Mouse (Mus musculus) C2C12 (cell line): Measurements from ENCODE around the gene Ubiad1. TPM values are rescaled to one million over a fixed set of nuclear protein-coding genes. Genes with fewer than 3 reads are reported as not detected.

Source experiments
- H3K27me3 ChIP-seq: one replicate; pipeline ENCODE4 v1.6.1; 2011; ENCODE audit not compliant: control insufficient read depth, insufficient read depth, insufficient read length
- H3K36me3 ChIP-seq: one replicate; pipeline ENCODE4 v1.6.1; 2011; ENCODE audit not compliant: control insufficient read depth, insufficient read depth
- H3K4me3 ChIP-seq: one replicate; pipeline ENCODE4 v1.5.1; 2011; ENCODE audit warnings: mild to moderate bottlenecking, control low read depth; ENCODE audit not compliant: poor library complexity, insufficient read depth, severe bottlenecking
- H3K79me2 ChIP-seq: one replicate; pipeline ENCODE4 v1.6.1; 2011; ENCODE audit not compliant: control insufficient read depth, insufficient read depth
- H3K79me3 ChIP-seq: one replicate; pipeline ENCODE4 v1.6.1; 2011; ENCODE audit warnings: low read depth, control low read depth
- H3ac ChIP-seq: one replicate; pipeline ENCODE3; 2011; ENCODE audit warnings: low read depth; ENCODE audit not compliant: control insufficient read depth, insufficient read length
- CEBPB ChIP-seq: IDR thresholded peaks from one replicate; pipeline ENCODE4 v1.6.1; 2011; ENCODE audit warnings: low read depth, mild to moderate bottlenecking, control low read depth, moderate library complexity
- CTCF ChIP-seq: IDR thresholded peaks from one replicate; pipeline ENCODE4 v1.5.1; 2011; ENCODE audit not compliant: control insufficient read depth, insufficient read depth, insufficient read length
- FOSL1 ChIP-seq: IDR thresholded peaks from one replicate; pipeline ENCODE4 v1.8.0; 2011; ENCODE audit warnings: mild to moderate bottlenecking, low read length; ENCODE audit not compliant: poor library complexity, insufficient read depth, severe bottlenecking
- MAX ChIP-seq: IDR thresholded peaks from one replicate; pipeline ENCODE4 v1.6.1; 2011; ENCODE audit warnings: mild to moderate bottlenecking, control low read depth
- MYOD1 ChIP-seq: IDR thresholded peaks from one replicate; pipeline ENCODE4 v1.6.1; 2011; ENCODE audit warnings: low read depth; ENCODE audit not compliant: control insufficient read depth, insufficient read length
- MYOG ChIP-seq: IDR thresholded peaks from one replicate; pipeline ENCODE4 v1.6.1; 2011; ENCODE audit not compliant: control insufficient read depth, insufficient read length; ENCODE audit errors: extremely low read depth
- USF1 ChIP-seq: IDR thresholded peaks from one replicate; pipeline ENCODE4 v1.6.1; 2011; ENCODE audit warnings: low read depth, mild to moderate bottlenecking, control low read depth, moderate library complexity
- polyA plus RNA-seq: library from polyadenylated mRNA; unstranded; fragments of >200 nt; fragmentation: generic; extraction: Trizol; gene quantifications from one replicate; pipeline ENCODE4 v1.2.1, GENCODE M21; 2012; ENCODE audit warnings: missing spikeins

Gene Ubiad1
- polyA plus RNA-seq, 1 experiment = 19.7 TPM

DNA sequence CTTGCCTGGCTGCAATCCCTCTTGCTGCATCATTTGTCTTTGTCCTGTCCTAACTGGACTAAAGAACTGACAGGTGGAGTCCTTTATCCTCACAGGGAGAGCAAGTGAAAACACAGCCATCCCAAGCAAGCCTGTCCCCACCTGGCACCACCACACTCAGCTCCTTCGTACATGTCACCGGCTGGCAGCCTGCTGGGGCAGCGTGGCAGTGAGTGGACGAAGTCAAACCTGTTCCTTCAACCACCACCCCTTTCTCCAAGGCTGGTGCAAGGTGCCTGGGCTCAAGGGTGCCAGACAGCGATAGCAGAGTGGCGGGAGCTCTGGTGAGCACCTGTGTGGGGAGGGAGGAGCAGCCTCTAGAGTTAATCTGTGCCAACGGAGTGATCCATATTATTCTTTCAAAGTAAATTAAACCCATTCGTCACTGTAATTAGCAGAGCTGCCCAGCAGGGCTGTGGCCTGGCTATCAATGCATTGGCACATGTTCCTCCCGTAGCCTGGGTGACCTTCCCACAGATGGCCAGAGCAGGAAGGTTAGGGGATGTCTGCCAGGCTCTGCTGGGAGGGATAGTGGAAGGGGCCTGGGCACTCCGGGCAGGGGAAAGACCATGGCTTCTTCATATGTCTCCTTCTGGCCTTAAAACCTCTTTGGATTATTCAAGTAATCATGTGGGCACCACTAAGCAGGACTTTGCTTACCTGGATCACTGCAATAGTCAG, 36.2 kb downstream of the Ubiad1 start:
- Histone ChIP-seq H3ac (no peak overlapping the region), H3K79me3 (no peaks in the 10 kb centered on the region), H3K36me3 (no peaks in the 10 kb centered on the region), H3K27me3 (peaks cover 28% of the 10 kb centered on the region), H3K4me3 (no peak overlapping the region), H3K79me2 (no peaks in the 10 kb centered on the region)
- no peak for TF ChIP-seq USF1
- no peak for TF ChIP-seq MAX
- no peak for TF ChIP-seq MYOD1
- no peak for TF ChIP-seq CEBPB
- no peak for TF ChIP-seq FOSL1
- no peak for TF ChIP-seq MYOG
- TF ChIP-seq CTCF = no peak

- Histone ChIP-seq H3K36me3 (no peaks in the 10 kb centered on the region), H3K27me3 (peaks cover 49% of the 10 kb centered on the region), H3K79me3 (no peaks in the 10 kb centered on the region), H3ac (no peak overlapping the region), H3K79me2 (no peaks in the 10 kb centered on the region), H3K4me3 (no peak overlapping the region)
- no peak for TF ChIP-seq MYOG
- TF ChIP-seq CEBPB = no peak
These were observed 39.2 kb downstream of the Ubiad1 start for GRCm38 (mm10) chr4:148405255-148405788.

GRCm38 (mm10) chr4:148404748-148405147, 39.8 kb downstream of the Ubiad1 start:
- TF ChIP-seq MYOG (no peak), CEBPB (no peak), CTCF (no peak), USF1 (no peak), MYOD1 (no peak), FOSL1 (no peak), MAX (no peak)
- no peaks in the 10 kb centered on the region for H3K79me3 ChIP-seq
- H3K36me3 ChIP-seq = no peaks in the 10 kb centered on the region
- H3ac ChIP-seq = no peak overlapping the region
- no peak overlapping the region for H3K4me3 ChIP-seq
- peaks cover 55% of the 10 kb centered on the region for H3K27me3 ChIP-seq
- H3K79me2 ChIP-seq = no peaks in the 10 kb centered on the region

GRCm38 (mm10) chr4:148403402-148403801, 41.2 kb downstream of the Ubiad1 start:
- H3K79me3 ChIP-seq = no peaks in the 10 kb centered on the region
- H3K79me2 ChIP-seq = no peaks in the 10 kb centered on the region
- no peaks in the 10 kb centered on the region for H3K36me3 ChIP-seq
- no peak overlapping the region for H3K4me3 ChIP-seq
- H3ac ChIP-seq = no peak overlapping the region
- TF ChIP-seq MYOD1 = no peak
- no peak for TF ChIP-seq MYOG
- TF ChIP-seq CTCF = no peak
- TF ChIP-seq FOSL1 = no peak
- no peak for TF ChIP-seq CEBPB
- TF ChIP-seq MAX = no peak
- no peak for TF ChIP-seq USF1
- peaks cover 58% of the 10 kb centered on the region for H3K27me3 ChIP-seq

DNA sequence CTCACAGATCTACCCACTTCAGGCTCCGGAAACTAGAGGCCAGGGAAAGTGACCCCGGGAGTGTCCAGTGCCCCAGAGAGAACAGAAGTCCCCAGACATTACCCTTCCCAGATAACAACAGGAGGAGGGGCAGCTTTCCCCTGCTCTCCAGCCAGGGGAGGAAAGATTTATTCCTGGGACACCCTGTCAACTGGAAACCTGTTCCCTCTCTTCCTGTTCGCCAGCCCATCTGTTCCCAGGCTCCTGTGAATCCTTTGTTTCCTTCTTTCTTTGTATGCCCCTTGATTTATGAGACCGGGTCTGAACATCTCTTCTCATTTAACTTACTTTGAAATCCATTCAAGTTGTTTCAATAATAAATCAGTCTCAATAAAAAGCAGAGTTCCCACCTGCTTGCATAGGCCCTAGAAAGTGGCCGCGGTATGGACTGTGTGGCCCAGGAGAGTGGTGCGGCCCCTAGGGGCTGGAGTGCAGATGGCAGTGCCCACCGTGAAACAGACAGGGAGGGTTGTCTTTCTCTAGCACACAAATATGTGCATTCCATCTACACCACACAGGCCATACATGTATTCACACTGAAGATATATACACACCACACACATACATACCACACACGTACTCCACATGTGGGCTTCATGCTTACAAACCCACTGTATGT, 45.0 kb downstream of the Ubiad1 start:
- Histone ChIP-seq H3K27me3 (peaks cover 56% of the 10 kb centered on the region), H3K36me3 (no peaks in the 10 kb centered on the region), H3K79me3 (no peaks in the 10 kb centered on the region), H3K4me3 (no peak overlapping the region), H3ac (no peak overlapping the region), H3K79me2 (no peaks in the 10 kb centered on the region)
- no peak for TF ChIP-seq CEBPB
- TF ChIP-seq FOSL1 = no peak
- no peak for TF ChIP-seq MYOG
- no peak for TF ChIP-seq MYOD1
- no peak for TF ChIP-seq CTCF

- TF ChIP-seq CTCF = no peak
- TF ChIP-seq FOSL1 = no peak
- TF ChIP-seq MYOD1 = no peak
- TF ChIP-seq MAX = no peak
- TF ChIP-seq USF1 = no peak
- TF ChIP-seq MYOG = no peak
- TF ChIP-seq CEBPB = no peak
- no peaks in the 10 kb centered on the region for H3K36me3 ChIP-seq
- H3K79me2 ChIP-seq = no peaks in the 10 kb centered on the region
- no peaks in the 10 kb centered on the region for H3K79me3 ChIP-seq
- no peak overlapping the region for H3K4me3 ChIP-seq
- H3K27me3 ChIP-seq = peaks cover 47% of the 10 kb centered on the region
- H3ac ChIP-seq = no peak overlapping the region
These were observed 46.9 kb downstream of the Ubiad1 start for GRCm38 (mm10) chr4:148397531-148398287.
